Mouse (Mus musculus): ENCODE measurements around the gene Syne1.

- TF ChIP-seq CTCF (IDR thresholded peaks at IDR 0.05; ENCODE audit: low read depth, low read length) = no peak
- TF ChIP-seq POLR2A (IDR thresholded peaks at IDR 0.05; ENCODE audit: borderline replicate concordance, low read depth, low read length) = no peak
Observed at GRCm38 (mm10) chr10:5323741-5324395, 227.4 kb downstream of the Syne1 start.

All from bone marrow macrophage, adult 2 months (primary cell).